Mouse (Mus musculus): ENCODE measurements around the gene Ptprg.
"Not testable (repeated sequence)": the region's sequence is repeated elsewhere in the genome, so short reads cannot be mapped to it uniquely, and the experiment has no call there.

Gene Ptprg

GRCm38 (mm10) chr14:11762995-11763394, 209.7 kb downstream of the Ptprg start:
- DNase-seq, result no peak

DNA sequence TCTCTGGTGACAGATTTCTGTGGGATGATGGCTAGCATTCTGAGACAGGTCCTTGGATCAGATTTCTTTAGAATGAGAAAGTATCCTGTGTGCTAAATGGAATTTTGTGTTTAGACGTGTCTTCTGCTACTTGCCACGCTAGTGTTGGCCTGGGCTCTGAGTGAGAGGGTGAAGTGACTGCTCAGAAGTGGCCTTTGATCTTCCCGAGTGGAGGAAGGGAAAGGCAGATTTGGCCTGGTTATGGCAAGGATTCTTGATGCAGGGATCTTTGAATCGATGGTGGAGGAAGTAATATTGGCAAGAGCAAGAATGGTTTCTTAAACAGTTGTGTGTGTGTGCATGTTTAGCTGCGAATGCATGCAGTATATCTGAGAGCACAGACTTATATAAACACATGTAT, 219.4 kb downstream of the Ptprg start:
- DNase-seq, result no peak

DNA sequence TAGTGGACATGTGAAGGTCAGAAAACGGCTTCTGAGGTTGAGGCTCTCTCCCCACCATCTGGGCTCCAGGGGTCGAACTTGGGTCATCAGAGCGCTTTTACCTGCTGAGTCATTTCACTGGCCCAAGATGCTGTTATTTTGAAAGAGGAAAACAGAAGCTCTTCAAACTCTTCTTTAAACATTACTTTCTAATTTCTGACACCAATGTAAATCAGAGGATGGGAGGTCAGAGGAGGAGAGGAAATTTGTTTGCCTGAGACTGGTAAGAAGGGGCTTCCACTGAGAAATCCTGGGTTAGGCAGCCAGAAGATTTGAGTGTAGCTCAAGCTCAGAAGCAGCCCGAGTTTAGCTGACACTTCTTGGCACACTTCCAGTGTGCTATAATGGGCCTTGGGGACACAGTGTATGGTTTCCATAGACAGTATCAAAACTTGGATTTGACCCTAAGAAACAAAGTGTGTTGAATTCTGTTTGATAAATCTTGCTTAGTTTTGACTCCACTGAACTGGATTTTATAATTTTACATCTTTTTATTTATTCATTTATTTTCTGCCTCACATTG, 221.2 kb downstream of the Ptprg start:
- DNase-seq, result no peak

- peak; percentile 38 for DNase-seq
These were observed 221.9 kb downstream of the Ptprg start for GRCm38 (mm10) chr14:11775204-11775603.

- DNase-seq, result no peak
These were observed 222.7 kb downstream of the Ptprg start for GRCm38 (mm10) chr14:11775951-11776495.

DNA sequence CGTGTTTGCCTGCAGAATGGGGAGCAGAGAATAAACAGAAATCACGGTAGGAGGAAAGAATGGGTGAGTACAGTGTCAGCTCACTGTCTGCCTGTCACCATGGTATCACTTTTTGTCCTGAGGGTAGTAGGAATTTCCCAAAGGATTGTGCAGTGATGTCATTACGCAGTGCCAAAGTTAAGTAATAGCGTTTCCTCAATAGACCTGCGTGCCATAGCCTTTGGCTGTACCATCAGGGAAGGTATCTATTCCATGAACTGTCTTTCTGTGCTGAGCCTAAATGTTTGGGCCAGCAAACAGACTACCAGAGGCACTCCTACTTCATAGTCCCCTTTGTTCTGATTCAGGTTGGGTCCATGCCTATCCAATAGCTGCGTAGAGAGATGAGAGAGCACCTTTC, 223.2 kb downstream of the Ptprg start:
- DNase-seq, result no peak

GRCm38 (mm10) chr14:11791190-11791589, 237.9 kb downstream of the Ptprg start:
- no peak for DNase-seq

DNA sequence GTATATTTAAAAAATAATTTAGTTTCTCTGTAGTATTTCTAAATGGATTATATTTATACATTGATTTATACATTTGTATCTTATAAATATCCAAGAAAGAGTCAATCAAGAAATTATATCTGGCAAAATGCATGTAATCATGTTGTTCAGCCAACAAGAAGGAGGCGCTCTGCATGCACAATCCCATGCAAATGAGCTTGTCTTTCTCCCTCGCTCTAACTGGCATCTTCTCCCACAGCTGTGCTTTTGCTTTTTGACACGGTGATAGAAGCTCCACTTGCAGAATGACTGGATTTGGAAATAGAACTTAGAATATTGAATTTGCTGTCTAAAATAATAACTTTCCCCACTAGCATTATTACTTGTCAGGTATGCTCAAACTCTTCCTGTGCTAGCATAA, 240.5 kb downstream of the Ptprg start:
- no peak for DNase-seq

DNA sequence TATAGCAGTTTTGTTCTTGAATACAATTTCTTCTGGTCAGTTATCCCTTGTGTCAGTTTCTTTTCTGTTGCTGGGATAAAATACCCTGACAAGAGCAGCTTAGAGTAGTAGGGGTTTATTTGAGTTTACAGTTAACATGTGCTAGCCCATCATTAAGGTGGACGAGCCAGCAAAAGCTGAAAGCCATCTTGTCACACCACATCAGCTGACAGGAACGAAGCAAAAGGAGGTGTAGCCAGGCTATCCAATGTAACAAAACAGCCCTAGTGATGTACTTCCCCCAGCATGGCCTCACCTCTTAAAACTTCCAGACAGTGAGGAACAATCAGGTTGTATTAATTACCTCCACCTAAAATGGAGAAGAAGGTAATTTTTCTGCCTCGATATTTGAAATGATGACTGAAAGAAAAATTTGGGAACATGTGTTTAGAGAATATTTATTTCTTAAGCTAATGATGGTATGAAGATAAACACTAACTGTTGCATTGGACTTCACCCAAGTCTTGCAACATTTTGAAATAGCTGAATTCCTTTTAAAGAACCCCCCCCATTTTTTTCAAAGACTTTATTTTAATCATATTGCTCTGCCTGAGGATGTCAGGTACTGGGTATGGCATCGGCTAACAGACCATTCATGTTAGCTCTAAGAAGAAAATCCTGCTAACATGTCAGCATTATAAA, 249.2 kb downstream of the Ptprg start:
- DNase-seq, result no peak

GRCm38 (mm10) chr14:11806674-11807073, 253.3 kb downstream of the Ptprg start:
- no peak for DNase-seq

GRCm38 (mm10) chr14:11807465-11807864, 254.1 kb downstream of the Ptprg start:
- no peak for DNase-seq

DNA sequence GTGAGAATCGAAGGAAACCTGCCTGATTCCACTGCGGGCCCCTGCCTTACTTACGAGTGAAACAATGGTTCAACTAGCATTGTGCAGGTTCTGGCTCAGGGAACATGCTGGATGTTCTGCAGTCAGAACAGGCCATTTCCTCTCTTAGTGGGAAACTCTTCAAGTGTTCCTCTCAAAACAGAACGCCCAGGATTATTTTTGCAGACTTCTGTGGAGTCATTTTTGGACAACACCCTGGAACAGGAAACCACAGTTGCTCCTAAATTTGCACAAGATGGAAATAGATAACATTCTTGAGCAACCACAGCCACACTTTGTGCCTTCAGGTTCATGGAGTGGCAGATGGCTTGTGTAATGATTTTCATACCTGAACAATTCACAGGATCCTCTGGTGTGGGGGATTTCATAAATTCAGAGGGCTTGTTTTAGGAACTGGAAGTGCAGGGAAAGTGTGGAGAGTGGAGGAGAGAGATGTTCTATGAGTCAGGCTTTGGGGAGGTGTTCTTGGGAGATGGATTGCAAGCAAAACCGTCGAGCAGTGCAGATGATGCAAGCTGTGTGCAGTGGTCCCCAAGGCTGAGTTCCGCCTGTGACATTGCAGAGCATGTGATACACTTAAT, 257.9 kb downstream of the Ptprg start:
- DNase-seq, result no peak

DNA sequence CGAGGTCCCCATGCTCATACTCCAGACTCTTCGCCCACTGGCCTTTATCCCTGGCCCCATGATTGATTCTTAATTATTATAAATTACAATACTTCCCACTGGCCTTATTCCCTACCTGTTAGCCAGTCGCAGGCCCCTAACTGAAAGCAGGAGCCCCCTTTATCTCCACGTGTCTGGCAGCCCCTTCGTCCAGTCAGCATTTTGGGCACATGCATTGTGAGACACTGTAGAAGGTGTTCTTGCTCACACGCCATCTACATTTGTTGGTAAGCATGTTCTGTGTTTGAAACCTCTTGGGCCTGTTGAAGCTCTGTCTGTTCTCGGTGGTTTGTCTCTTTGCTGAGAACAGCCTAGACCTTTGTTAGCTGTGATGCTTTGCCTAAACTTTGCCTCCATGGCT, 259.0 kb downstream of the Ptprg start:
- no peak for DNase-seq

DNA sequence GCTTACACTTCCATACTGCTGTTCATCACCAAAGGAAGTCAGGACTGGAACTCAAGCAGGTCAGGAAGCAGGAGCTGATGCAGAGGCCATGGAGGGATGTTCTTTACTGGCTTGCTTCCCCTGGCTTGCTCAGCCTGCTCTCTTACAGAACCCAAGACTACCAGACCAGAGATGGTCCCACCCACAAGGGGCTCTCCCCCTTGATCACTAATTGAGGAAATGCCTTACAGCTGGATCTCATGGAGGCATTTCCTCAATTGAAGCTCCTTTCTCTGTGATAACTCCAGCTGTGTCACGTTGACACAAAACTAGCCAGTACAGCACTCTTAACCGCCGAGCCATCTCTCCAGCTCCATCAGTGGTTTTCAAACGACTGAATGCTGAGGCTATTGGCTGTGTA, 261.5 kb downstream of the Ptprg start:
- not testable (repeated sequence) for DNase-seq

GRCm38 (mm10) chr14:11817236-11817635, 263.9 kb downstream of the Ptprg start:
- no peak for DNase-seq

DNA sequence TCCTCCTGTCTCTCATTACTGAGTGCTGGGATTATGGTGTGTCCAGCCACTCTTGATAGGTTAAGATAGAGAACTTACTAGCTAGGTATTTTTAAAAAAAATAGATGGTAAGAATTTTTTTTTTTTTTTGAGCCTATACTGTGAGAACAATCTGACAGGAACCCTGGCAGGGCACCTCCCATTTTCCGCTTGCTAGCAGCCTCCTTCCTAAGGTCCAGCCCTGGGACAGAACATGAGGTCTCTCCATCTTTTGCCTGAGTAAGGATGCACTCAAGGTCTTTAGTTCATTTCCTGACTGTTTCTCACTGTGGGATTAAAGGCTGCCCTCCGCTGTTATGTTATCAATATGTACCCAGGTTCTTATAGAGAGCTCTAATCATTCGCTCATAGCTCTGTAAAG, 264.7 kb downstream of the Ptprg start:
- DNase-seq, result no peak

GRCm38 (mm10) chr14:11818721-11819120, 265.4 kb downstream of the Ptprg start:
- DNase-seq, result no peak

GRCm38 (mm10) chr14:11819326-11819725, 266.0 kb downstream of the Ptprg start:
- no peak for DNase-seq

DNA sequence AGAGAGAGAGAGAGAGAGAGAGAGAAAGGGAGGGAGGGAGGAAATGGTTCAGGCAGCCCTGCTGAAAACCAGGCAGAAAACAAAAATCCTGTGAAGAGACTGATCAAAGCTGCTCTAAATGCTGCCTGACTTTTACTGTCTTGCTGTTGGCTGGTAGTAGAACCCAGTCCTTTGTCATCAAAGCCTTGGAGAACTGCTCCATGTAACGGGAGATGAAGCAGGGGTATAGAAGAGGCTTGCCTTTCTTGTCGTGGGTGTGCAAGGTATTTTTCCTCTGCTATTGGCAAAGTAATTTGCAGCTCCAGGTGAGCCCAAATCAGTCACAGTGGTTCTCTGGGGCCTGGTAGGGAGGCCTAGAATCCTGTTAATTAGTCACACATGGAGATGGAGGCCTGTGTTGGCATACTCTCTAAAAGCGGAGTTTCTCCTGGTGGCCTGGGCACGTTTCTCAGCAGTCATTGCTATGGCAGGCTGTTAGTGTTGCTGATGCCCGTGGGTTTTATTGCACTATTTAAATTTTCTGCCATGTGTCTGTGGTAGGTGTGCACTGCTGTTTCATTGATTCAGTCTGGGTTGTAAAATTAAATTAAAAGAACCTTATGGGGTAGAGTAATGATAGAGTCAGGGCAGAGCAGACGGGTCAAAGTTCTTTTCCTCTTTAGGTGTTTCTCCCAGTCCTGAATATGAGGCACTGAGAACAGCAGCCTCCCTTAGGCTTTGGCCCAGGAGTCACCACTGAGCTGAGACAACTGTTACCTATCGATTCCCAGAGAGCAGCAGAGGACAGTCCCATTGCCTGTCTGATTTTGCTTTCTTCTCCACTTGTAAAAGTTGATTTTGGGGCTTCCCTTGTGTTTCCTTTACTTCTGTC, 269.7 kb downstream of the Ptprg start:
- peak; percentile 30 for DNase-seq

DNA sequence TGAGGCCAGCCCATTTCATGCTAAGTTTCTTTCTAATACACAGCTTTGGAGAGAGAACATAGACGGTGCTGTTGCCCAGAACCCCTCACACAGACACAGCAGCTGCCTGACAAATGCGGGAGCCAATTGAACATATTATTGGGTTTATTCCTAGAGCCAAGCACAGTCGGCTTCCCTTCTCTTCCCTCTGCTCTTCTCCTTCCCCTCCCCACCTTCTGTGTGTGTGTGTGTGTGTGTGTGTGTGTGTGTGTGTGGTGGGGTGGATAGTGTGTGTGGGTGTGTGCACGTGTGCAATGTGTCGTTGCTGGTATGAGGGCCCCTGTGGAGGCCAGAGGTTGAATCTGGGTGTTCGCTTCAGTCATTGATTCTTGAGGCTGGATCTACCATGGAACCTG, 270.4 kb downstream of the Ptprg start:
- no peak for DNase-seq

DNA sequence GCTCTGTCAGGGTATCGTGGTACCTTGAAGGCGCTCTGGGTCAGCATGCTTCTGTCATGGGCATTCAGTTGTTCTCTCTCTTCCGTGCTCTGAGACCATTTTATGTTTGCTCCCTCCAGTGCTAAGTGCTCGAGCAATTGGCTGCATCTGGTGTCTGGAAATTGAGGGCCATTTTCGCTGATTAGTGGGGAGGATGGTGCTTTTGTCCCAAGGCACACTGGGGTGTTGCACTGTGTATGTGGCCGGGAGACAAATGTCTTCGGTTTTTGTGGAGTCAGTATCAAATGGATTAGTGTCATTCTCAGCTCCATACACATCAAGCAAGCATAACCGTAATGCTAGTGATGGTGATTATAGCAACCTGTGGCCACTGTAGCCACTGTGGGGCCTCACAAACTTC, 271.6 kb downstream of the Ptprg start:
- no peak for DNase-seq

- peak; percentile 43 for DNase-seq
These were observed 272.2 kb downstream of the Ptprg start for GRCm38 (mm10) chr14:11825551-11825950.

GRCm38 (mm10) chr14:11828086-11828485, 274.8 kb downstream of the Ptprg start:
- DNase-seq, result no peak
